Mouse (Mus musculus) R1 (cell line): Measurements from ENCODE around the gene Eepd1.

Experiments
- DNase-seq: peaks from one replicate; pipeline ENCODE4 v3.0.0-alpha.2; 2018; ENCODE audit warnings: low read depth, low spot score

Eepd1 gene

DNA sequence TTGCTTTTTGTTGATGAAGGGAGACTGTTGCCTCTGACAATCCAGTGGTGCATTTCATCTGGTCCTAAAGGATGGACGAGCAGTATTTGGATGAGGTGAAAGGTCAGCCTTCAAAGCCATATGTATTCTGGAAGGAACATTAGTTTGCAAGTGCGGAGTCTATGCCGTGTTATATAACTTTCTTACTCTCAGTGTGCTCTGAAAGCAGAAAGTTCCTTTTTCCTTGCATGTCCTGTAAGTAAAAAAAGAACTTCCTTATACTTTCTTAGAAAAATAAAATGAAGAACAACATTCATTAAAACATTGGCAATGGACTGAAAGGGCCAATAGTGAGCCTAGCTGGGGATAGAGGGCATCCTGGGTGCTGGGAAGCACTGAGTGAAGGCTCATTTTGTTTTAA, 50.8 kb downstream of the Eepd1 start:
- DNase-seq, result no peak

DNA sequence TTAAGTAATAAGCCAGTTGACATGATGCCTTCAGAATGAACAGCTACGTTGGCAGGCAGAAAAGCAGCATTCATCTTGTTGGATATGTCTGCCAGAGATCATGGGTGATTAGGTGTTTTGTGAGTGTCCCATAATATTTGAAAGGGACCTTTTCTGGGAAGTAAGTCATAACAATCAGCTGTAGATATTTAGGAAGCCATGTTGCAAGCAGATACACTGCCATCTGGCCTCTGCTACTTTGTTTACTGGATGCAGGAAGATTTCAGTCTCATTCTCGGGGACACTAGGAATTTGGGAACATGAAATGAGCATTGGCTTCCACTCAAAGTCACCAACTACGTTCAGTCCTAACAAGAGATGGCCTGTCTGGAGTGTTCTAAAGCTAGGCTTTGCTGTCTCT, 54.1 kb downstream of the Eepd1 start:
- DNase-seq, result no peak

DNA sequence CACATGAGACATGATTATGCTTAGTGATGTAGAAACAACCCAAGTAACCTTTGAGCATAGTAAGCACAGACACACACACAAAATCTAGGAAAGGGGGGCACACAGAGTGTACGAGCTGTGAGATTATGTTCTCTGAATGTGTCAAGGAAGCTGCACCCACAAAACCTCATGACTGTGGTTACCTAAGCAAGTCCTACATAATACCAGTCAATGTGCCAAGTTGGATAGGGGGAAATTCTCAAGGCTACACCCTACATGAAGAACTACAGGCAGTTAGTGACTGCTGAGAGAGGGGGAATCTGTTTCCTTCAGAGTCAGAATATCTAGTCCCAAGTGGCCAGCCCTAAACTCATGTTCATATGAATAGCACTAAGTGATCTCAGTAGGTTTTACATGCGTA, 58.1 kb downstream of the Eepd1 start:
- DNase-seq, result no peak

DNA sequence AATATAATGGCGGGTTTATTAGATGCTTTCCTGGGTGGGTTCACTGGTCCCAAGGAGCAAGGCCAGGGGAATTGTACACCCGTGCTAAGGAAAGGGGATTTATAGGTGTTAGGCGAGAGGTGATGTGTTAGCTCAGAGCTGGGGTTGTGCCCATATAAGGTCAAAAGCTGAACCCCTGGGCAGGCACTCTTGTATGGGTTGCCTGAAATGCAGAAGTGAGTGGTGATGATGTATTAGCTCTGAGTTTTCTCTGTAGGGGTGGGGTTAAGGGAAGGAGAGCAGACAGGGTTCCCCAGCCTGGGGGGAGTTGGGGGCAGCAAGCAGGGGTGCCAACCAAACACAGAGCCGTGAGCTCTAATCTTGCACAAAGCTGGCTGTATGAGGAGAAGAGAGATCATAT, 60.0 kb downstream of the Eepd1 start:
- DNase-seq, result peak; percentile 15

DNA sequence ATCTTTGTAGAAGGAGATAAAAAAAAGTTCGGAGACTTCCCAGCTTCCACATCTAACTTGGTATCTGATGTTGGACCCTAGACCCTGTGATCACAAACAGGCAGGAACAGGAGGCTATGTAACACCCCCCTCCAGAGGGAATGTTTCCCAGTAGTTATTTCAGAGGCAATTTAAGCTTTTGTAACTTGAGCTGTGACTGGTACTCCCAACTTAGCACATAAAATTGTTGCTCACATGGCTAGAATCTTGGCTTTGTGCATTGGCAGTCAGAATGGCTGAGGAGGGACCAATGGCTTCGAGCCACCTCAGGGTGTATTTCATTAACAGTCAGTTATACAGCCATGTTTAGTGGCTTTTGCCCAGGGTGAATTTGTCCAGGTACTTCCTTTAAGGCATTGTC, 63.9 kb downstream of the Eepd1 start:
- no peak for DNase-seq

DNA sequence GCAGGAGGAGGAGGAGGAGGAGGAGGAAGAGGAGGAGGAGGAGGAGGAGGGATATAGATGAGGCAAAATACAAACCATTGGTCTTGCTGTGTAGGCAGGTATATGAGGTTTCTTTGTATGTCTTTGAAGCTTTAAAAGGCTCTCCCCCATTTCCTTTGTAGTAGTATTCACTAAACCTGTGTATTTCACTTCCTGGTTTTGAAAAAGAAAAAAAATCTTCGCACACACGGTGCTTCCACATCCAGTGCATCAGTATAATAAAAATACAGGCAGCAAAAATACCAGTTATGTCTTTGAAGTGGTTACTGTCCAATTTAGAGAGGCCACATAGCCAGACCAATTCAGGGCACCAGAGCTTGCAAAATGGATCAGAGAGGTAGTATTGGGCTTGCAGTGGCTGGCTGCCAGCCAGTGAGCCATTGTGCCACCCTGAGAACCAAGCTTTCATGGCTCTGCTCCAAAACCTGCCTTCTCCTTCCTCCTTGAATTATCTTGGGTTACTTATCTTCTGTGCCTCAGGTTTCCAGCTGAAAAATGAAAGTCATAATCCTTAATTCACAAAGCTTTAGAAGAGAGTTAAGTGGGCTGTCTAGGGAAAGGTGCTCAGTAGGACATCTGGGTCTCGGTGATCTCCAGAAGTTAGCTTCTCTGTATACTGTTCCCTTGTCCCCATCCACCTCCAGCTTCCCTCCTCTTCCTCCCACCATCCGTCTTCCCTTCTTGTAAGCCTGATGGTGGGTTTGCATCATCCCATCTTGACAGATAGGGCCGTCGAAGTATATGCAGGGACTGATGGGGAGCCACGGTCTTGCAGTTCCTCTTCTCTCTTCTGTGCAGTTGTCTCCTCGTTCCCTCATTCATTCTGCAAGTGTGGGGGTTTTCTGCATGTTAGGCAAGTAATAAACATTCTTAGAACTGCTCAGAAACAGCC, 68.0 kb downstream of the Eepd1 start:
- no peak for DNase-seq

DNA sequence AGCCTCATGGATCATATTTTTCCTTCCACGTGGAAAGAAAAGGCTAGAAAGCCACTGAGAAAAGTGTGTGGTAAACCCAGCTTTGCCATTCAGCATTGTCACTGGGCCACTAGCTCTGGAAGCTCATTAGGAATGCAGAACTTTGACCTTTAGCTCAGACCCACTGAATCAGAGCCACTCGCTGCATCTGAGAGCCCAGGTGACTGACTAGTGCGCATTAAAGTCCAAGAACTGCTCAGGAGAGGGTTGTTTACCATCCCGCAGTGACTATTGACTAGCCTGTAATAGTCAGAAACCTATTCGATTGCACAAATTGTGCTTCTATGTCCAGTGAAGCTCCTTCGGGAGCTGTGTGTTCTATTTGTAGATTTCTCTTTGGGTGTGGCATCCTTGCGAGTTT, 68.8 kb downstream of the Eepd1 start:
- DNase-seq, result no peak

DNA sequence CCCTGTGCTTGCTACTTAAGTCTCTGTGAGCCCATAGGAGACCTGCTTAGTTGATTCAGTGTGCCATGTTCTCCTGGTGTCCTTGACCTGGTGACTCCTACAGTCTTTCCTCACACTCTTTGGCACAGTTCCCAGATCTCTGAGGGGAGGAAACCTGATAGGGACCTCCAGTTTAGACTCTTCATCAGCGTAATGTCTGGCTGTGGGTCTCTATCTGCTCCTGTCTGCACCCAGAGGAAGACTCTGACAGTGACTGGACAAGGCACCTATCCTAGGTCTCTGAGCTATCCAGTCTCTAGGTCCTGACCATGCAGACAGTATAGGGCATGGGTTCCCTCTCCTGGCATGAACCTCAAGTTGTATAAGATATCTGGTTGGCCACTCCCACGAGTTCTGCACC, 71.2 kb downstream of the Eepd1 start:
- no peak for DNase-seq

DNA sequence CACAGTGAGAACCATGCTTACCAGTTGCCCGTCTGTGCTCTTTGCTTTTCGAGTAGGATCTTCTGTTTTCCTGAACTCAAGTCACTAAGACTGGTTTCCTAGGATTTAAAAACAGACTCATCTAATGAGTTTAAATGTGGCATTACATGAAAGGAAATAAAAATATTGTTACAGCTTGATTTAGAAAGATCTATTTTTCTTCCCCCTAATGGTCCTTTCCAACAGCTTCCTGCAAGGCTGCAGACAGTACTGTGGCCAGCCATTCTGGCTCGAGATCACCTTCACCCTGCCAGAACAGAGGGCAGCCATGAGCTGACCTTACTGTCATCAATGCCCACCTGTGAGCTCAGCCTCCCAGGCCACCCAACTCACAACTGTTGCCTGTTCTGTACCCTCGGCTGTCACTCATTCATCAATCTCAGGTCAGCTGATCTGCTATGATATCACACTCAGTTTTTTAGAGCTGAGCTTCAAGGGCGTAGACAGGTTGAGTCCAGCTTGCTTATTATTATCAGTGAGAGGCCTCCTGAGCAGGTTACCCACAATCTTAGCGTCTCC, 73.0 kb downstream of the Eepd1 start:
- no peak for DNase-seq

DNA sequence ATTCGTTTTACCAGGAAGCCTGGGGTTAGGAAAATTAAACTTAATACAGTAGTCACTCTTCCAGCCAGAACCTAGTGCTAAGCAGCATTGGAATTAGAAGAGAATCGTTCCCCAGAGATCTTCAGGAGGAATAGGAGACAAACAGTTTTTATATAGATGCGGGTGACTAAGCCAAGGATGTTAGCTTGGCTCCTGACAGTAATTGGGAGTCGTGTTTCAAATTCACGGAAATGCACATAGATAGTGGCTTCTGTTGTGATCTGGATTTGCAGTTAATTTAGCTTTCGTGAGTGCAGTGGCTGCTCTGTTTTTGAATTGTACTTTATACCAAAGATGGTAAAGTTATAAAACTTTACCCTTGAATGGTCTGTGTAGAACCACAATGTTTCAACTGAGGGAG, 73.9 kb downstream of the Eepd1 start:
- DNase-seq, result no peak

DNA sequence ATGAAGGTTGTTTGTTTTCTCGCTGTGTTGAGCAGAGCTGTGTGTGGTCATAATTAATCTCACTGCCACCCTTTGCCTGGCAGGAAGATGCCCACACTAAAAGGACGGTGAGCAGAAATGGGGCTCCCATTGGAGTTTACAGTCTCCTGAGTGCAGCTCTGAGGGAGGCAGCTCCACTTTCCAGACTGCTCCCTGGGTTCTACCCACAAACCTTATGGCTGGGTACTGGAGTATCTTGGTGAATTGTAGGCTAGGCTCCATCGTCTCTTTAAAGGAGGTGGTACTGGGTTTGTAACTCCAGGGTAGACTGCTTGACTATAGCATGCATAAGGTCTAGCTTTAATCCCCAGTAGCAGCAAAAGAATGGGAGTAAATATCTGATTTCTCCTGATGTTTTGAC, 74.7 kb downstream of the Eepd1 start:
- no peak for DNase-seq

DNA sequence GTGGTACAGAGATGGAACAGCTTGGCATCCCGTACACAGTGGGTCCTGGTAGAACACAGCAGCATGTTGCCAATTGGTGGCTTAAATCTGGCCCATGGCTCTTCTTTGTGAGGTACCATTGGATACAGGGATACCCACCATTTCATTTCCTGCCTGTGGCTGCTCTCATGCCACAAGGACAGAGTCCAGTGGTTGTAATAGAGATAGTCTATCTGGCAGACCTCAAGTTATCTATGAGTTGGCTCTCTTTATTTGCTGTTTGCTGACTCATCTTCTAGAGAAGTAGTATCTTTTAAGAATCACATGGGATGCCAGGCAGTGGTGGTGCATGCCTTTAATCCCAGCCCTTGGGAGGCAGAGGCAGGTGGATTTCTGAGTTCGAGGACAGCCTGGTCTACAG, 76.0 kb downstream of the Eepd1 start:
- no peak for DNase-seq

DNA sequence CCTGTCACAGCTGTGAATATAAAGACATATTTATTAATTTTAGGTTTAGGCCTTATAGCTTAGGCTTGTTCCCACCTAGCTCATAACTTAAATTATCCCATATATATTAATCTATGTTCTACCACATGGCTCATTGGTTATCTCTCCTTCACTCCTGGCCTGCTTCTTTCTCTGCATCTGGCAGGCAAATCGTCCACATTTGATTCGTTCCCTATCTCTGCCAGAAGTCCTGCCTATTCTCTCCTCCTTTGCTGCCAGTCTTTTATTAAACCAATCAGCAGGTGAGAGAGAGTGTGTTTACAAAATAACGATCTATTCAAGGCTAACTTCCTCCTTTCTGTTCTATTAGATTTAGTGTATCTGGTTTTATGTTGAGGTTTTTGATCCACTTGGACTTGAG, 77.5 kb downstream of the Eepd1 start:
- no peak for DNase-seq

DNA sequence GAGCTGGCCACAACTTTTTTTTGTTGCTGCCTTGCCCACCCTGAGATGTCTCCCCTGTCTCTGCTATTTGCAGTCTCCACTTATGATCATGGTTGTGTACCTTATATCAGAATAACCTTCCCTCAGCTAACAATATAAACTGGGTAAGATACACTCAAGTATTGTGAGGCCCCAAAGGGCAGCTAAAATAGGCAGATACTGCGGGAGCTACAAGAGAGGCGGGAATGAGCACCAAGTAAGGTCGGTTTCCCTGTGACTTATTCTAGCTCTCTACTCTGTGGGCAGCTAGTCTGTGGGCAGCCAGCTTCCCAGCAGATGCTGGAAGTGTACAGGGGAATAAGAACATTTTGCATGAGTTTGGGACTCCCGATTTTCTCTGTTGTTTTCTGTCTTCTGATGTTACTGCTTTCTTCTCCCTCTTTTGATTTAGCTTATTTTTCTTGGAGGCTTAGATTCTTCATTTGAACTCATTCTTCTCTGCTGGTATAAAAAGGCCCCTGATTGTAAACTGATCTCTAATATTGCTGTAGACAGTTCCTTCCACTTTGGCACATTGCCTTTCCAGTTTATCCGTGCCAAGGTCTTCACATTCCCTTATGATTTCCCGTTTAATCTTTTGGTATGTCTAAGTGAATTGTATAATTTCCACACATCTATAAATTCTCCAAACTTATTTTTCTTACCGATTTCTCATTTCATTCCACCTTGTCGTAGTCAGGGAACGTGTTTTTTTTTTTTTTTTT, 78.8 kb downstream of the Eepd1 start:
- no peak for DNase-seq

DNA sequence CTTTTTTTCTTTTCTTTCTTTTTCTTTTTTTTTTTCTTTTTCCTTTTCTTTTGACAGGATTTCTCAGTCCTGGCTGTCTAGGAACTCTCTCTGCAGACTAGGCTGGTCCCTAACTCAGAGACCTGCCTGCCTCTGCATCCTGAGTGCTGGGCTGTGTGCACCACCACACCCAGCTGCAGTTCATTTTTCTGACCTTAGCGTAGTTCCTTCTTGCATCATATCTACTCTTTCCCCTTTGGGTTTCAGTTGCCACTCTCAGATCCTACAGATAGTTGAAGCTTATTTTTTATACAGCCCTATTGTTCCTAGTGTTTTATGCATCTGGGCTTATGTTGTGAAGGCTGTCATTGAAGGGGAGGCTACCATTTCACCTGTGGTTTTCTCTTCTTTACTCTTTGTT, 79.8 kb downstream of the Eepd1 start:
- DNase-seq, result no peak

DNA sequence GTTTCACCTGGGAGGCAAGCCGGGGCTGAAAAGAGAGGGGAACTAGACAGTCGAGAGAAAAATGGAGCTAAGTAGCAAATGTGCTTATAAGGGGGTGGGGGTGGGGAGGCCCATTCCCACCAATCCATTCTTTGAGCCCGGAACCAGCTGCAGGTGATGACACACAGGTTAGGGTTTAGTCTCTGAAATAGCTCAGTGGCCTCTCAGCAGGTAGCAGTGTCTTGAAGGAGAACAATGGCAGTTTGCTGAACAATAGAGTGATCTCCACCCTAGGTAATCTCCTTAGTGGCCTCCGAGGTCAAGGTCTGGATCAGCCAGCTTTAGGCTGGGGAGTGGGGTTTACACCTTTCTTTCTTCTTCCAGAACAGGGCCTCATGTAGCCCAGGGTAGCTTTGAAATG, 82.5 kb downstream of the Eepd1 start:
- DNase-seq, result peak; percentile 98

DNA sequence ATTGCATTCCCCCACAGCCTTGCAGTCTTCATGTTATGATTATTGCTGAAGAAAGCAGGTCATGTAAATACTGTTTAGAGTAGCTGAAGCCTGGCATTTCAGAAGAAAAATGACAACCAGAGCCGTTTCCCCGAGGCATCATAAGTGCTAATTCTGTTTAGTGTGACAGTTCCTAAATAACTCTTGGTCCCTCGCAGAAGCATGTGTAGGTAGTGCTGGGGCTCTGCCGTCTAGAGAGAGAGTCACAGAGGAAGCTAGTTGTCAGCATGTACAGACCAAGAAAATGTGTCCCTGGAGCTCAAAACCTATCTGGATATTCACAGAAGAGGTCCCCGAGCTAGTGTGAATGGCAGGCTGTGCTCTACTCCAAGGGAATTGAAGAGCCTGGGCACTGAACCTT, 85.7 kb downstream of the Eepd1 start:
- DNase-seq, result no peak

DNA sequence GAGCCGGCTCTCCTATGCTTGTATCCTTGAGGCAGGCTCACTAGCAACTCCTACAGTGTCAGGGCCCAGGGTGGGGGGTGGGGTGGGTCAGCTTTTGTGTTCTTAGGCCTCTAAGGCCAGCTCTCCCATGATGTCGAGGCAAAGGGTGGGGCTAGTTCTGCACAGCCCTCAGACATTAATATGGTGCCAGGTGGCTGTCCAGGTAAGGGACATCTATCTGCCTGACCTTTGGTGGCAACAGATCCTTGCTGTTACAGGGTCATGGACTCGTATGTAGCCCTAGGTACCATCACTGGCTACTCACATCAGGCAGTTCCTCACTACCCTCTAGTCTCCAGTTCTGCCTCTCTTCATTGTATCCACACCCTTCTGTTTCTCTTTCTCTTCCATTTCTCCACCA, 87.4 kb downstream of the Eepd1 start:
- DNase-seq, result no peak

DNA sequence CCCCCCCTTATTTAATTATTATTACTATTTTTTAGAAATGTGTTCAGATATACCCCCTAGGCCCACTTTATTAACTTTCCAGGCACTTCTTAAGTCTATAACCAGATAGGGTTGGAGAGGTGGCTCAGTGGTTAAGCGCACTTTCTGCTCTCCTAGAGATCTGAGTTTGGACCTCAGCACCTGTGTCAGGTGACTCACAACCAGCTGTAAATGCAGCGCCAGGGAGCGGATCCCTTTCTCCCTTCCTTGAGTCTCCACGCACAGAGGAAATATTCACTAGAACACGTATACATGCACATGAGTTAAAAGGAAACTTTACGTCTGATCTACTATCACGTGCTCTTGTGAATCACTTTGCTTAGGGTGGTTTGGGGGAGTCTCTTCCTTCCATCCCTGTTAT, 88.7 kb downstream of the Eepd1 start:
- DNase-seq, result no peak

DNA sequence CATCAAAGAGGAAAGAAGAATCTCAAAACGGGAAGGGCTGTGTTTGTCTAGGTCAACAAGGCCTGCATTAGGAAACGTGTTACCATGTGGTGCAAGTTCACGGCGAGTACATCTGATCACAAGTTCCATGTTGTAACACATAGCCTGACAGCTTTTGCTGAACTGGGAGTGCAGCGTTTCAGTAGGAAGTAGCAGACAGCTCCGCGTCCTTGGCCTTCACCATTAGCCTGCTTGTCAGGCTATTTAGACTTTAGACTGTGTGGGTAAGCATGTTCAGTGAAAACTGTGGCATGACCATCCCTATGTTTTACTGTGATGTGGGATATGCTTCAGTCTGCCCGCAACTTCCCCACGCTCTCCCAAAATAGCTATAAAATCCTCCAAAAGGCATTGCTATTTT, 89.1 kb downstream of the Eepd1 start:
- no peak for DNase-seq

DNA sequence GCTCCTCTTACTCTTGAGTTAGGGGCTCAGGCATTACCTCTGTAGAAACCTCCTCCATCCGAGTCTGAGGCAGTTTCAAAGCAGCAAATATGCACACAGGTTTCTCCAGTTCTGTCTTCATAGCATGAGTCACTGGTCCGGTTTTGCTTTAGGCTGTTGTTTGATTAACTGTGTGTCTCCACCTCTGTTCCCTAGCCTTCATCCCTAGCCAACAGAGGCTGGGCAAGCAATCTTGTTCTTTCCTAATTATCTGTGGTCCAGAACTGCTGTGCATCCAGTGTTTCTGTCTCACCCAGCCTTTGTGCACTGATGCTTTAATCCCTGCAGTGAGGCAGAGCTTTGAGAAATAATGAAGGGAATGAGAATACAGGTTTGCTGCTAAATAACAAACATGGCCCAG, 90.0 kb downstream of the Eepd1 start:
- no peak for DNase-seq

DNA sequence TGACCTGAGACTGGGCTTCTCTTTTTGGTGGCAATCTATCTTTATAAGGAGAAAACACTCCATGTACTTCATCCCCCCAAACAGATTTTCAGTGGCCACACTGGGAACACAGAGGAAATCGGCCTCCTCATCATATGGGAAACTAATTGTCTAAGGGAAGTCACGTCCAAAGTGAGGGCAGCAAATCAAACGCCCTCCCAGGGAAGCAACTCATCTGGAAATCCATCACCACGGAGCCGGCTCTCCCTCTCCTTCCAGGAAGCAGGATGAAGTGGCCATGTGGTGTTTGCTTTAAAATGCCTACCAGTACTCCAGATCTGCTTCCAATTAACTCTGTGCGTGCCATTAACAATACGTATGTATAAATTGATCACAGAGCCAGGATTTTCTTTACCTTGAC, 92.4 kb downstream of the Eepd1 start:
- no peak for DNase-seq

DNA sequence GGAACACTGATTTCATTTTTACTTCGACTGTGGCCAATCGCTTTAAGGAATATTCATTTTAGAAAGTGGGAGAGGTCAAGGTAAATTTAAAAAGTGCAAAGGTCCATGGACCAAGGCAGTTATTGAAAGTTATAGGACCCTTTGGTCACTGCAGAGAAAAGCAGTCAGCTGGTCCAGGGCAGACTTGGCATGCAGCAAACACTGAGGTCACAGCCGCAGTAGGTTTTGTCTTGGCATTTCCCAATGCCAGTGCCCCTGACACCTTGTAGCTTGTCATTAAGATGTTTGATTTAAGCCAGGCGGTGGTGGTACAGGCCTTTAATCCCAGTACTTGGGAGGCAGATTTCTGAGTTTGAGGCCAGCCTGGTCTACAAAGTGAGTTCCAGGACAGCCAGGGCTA, 92.8 kb downstream of the Eepd1 start:
- DNase-seq, result no peak
